Comparison of ENCODE assay signal across 12 mouse cellular contexts in the genomic region with DNA sequence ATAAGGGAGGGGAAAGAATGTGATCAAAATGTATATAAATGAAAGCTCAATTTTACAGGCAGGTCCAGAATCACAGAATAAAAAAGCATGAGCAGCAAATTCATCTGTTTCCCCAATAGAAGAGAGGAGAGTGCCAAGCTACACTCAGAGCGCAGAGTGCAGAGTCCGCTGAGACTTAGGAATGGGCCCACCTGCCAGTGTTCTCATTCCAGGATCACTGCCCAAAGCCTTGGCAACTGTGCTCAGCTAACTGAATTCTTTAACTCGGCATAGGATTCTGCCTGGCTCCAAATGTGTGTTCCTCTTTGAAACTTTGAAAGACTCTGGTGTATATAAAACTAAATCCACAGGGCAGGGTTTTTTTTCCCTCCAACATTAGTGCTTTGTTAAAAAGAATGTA.
DNase-seq lines count a peak whose midpoint lies in the region; ATAC-seq lines count a peak whose summit lies in the region.
"Had no signal": no experiment of that assay in that cellular context is flagged by ENCODE, and none has a peak within 500 bp of the region (broad histone marks: within the 10 kb centered on the region; RNA-seq: fewer than 3 reads in every experiment).

No protein-coding gene starts in this region.

- no peak overlapping the region for H3K9ac ChIP-seq in kidney, embryonic 16.5 days (replicated peaks; ENCODE audit: low read length)
- H3K9ac ChIP-seq in embryonic facial prominence, embryonic 15.5 days = no peak overlapping the region
- H3K9ac ChIP-seq: liver, postnatal 0 days had no signal

- H3K4me3 ChIP-seq in kidney, embryonic 16.5 days (ENCODE audit: low read length) = no peak overlapping the region
- no peak overlapping the region for H3K4me3 ChIP-seq in embryonic facial prominence, embryonic 15.5 days (replicated peaks)
- H3K4me3 ChIP-seq: heart, adult 2 months had no signal

- peak; percentile 12 for DNase-seq in adrenal gland, postnatal 14 days
- DNase-seq in adrenal gland, postnatal 25 days = no peak
- peak; percentile 43 for DNase-seq in kidney, adult 11 months
- DNase-seq in cerebellum, adult 11 months = peak; percentile 4
- no peak for DNase-seq in spleen, postnatal 14 days (ENCODE audit: low spot score in 2 of 2)
- DNase-seq in urinary bladder, postnatal 36 days (ENCODE audit: low spot score in 2 of 2) = no peak
- DNase-seq: liver, postnatal 0 days; thymus, adult 2 months had no signal

- no peaks in the 10 kb centered on the region for H3K9me3 ChIP-seq in kidney, embryonic 16.5 days (ENCODE audit: low read length)
- no peaks in the 10 kb centered on the region for H3K9me3 ChIP-seq in embryonic facial prominence, embryonic 15.5 days (replicated peaks)

- no peak overlapping the region for H3K27ac ChIP-seq in kidney, embryonic 16.5 days (ENCODE audit: low read length)
- H3K27ac ChIP-seq in embryonic facial prominence, embryonic 15.5 days (replicated peaks) = no peak overlapping the region
- H3K27ac ChIP-seq: heart, adult 2 months had no signal

- 89% methylated on average over 3 of the region's 3 CpGs for WGBS in kidney, embryonic 16.5 days
- 50% methylated on average over 3 of the region's 3 CpGs for WGBS in embryonic facial prominence, embryonic 15.5 days

- H3K4me1 ChIP-seq in kidney, embryonic 16.5 days (ENCODE audit: insufficient read depth, low read length) = no peaks in the 10 kb centered on the region
- H3K4me1 ChIP-seq in embryonic facial prominence, embryonic 15.5 days = no peaks in the 10 kb centered on the region

- no peaks in the 10 kb centered on the region for H3K27me3 ChIP-seq in kidney, embryonic 16.5 days (ENCODE audit: insufficient read depth, low read length)
- H3K27me3 ChIP-seq in embryonic facial prominence, embryonic 15.5 days = no peaks in the 10 kb centered on the region

- H3K4me2 ChIP-seq in kidney, embryonic 16.5 days (replicated peaks; ENCODE audit: low read depth, low read length) = no peak overlapping the region
- no peak overlapping the region for H3K4me2 ChIP-seq in embryonic facial prominence, embryonic 15.5 days (replicated peaks)

- no peak for ATAC-seq in kidney, embryonic 16.5 days (ENCODE audit: low FRiP score, low TSS enrichment)
- ATAC-seq in embryonic facial prominence, embryonic 15.5 days (ENCODE audit: insufficient number of reproducible peaks, low FRiP score, low TSS enrichment, low read depth) = peak; percentile 47; the same call in 1 of the 2 replicates
- ATAC-seq: forebrain, embryonic 16.5 days; liver, postnatal 0 days had no signal

- no peaks in the 10 kb centered on the region for H3K36me3 ChIP-seq in kidney, embryonic 16.5 days (ENCODE audit: insufficient read depth, low read length)
- no peaks in the 10 kb centered on the region for H3K36me3 ChIP-seq in embryonic facial prominence, embryonic 15.5 days

Comparison
In these comparisons a context has a peak if more than half of its experiments do, and no peak if none do; other contexts are left out.
1. DNase-seq: peak in adrenal gland, postnatal 14 days (single experiment), kidney, adult 11 months (single experiment) and cerebellum, adult 11 months (single experiment); none in adrenal gland, postnatal 25 days (single experiment), spleen, postnatal 14 days (0 of 2) and urinary bladder, postnatal 36 days (0 of 2).